Mouse (Mus musculus) CH12.LX (cell line): ENCODE results near the gene Hsdl1.

Experiments used
- CHD2 ChIP-seq: IDR thresholded peaks from 2 replicates; pipeline ENCODE4 v1.6.1; 2011; ENCODE audit warnings: low read length, improper control_type of control experiment
- MAX ChIP-seq: IDR thresholded peaks from 2 replicates; pipeline ENCODE4 v1.6.1; 2011; ENCODE audit warnings: low read length, improper control_type of control experiment
- MYC ChIP-seq: IDR thresholded peaks from 2 replicates; pipeline ENCODE4 v1.6.1; 2011; ENCODE audit warnings: low read depth, mild to moderate bottlenecking, improper control_type of control experiment, low read length
- POLR2A ChIP-seq: IDR thresholded peaks from 2 replicates; pipeline ENCODE4 v1.6.1; 2011; ENCODE audit warnings: low read depth, mild to moderate bottlenecking, improper control_type of control experiment, low read length
- POLR2AphosphoS2 ChIP-seq: IDR thresholded peaks from 2 replicates; pipeline ENCODE4 v1.6.1; 2011; ENCODE audit warnings: low read depth, low read length, improper control_type of control experiment
- RCOR1 ChIP-seq: conservative IDR thresholded peaks from 2 replicates; pipeline ENCODE4 v1.6.1; 2012; ENCODE audit warnings: low read depth, mild to moderate bottlenecking, inconsistent platforms, low read length, improper control_type of control experiment

GRCm38 (mm10) chr8:119520102-119520501, 54.9 kb downstream of the Hsdl1 start:
- no peak for TF ChIP-seq MAX
- no peak for TF ChIP-seq RCOR1
- TF ChIP-seq POLR2A: no peak
- TF ChIP-seq CHD2: no peak
- no peak for TF ChIP-seq MYC
- no peak for TF ChIP-seq POLR2AphosphoS2
